Mouse (Mus musculus): Measurements from ENCODE around the gene Galnt3. TPM values are rescaled to one million over a fixed set of nuclear protein-coding genes. Genes with fewer than 3 reads are reported as not detected.

The Galnt3 gene
- total RNA-seq (2021), result under 1 TPM; 0.17 to 0.52 TPM
- long read RNA-seq, experiment 1, partial matches to known transcripts, result 0 of 2 reads
- long read RNA-seq, experiment 1, other reads (novel, unspliced or antisense), result 0 of 2 reads
- long read RNA-seq, experiment 2, result 0 reads

DNA sequence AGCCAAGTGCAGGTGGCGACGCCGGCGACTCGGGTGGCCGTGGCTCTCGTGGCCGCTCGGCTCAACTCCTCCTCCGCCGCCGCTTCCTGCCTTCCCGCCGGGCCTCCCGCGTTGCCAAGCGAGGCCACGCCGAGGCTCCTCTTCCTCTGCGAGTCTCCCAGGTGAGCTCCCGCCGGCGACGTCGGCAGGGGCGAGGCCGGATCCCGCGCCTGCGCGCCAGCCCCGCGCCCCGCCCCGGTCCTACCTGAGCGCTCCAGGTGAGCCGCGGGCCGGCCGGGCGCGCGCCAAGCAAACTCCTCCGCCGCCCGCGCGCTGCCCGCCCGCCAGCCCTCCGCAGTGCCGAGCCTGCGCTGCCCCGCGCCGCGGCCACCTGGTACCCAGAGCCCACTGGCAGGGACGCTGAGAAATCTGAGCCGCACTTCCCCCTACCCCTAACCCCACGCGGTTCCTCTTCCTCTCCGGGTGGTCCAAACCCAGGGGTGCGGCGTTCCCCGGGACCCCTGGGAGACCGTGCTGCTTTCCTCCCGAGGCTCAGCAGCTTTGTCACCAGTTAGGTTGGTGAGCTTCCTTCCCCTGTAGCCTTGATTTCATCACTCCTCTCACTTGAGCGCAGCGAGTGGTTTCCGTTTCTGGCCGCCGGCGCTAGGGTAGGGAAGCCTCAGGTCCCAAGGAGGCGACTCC, at the start of gene Galnt3:
TSS of gene Galnt3 (minus strand) at position 404 of the 681 bp plus-strand sequence.
- DNase-seq (ENCODE audit: low spot score in 2 of 2), result peak; percentile 10 to 26

DNA sequence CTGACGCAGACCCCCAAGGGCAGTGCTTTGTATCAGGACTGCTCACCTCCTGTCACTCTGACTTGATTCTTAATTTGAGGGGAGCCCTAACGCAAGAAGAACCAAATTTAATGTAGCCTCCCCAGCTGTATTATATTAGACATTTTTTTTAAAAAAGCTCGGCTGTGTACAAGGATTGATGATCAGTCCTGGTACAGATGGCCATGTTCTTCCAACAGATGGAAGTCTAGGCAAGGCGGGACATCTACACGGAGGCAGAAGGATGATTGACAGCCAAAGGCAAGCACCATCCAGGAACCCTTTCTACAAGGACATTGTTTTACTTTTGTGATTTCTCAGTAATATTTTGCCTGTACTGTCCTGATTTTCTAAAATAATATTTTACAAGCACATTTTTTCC, 48.3 kb upstream of the Galnt3 start:
- DNase-seq (ENCODE audit: low spot score in 2 of 2), result no peak

- DNase-seq (ENCODE audit: low spot score in 2 of 2), result no peak
Measured at GRCm38 (mm10) chr2:66171643-66172042, 46.8 kb upstream of the Galnt3 start.

- DNase-seq (ENCODE audit: low spot score in 2 of 2), result no peak
Measured at GRCm38 (mm10) chr2:66170721-66171120, 45.9 kb upstream of the Galnt3 start.

- DNase-seq (ENCODE audit: low spot score in 2 of 2), result no peak
Measured at GRCm38 (mm10) chr2:66165025-66165424, 40.2 kb upstream of the Galnt3 start.

DNA sequence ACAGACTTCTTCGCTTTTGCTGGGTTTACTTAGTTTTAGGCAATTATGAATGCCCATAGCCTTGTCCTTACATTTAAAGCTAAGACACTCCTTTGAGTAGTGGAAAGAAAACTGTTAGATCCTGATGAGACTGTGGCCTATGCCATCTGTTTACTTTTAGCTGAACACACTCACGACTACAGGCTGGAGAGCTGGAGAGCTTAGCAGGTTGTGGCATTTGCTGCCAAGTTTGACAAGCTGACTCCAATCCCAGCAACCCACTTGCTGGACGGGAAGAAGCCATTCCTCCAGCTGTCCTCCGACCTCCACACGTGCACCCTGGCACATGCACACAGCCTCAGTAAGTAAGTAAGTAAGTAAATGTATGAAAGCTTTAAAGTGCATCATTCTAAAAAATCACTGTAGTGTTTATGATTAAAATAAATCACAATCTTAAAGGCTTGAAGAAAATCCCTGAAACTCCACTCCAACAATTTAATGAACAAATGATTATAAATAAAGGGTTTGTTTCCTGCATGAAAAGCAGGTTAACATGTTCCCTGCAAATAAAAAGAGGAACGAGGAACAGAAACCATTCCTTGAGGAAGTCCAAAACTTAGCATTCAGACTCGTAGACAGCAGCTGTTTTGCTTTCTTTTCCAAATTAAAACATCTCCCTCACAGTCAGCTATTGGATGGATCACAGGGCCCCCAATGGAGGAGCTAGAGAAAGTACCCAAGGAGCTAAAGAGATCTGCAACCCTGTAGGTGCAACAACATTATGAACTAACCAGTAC, 33.5 kb upstream of the Galnt3 start:
- no peak for DNase-seq (ENCODE audit: low spot score in 2 of 2)

GRCm38 (mm10) chr2:66151436-66151835, 26.6 kb upstream of the Galnt3 start:
- DNase-seq (ENCODE audit: low spot score in 2 of 2), result no peak

GRCm38 (mm10) chr2:66150531-66150930, 25.7 kb upstream of the Galnt3 start:
- no peak for DNase-seq (ENCODE audit: low spot score in 2 of 2)

DNA sequence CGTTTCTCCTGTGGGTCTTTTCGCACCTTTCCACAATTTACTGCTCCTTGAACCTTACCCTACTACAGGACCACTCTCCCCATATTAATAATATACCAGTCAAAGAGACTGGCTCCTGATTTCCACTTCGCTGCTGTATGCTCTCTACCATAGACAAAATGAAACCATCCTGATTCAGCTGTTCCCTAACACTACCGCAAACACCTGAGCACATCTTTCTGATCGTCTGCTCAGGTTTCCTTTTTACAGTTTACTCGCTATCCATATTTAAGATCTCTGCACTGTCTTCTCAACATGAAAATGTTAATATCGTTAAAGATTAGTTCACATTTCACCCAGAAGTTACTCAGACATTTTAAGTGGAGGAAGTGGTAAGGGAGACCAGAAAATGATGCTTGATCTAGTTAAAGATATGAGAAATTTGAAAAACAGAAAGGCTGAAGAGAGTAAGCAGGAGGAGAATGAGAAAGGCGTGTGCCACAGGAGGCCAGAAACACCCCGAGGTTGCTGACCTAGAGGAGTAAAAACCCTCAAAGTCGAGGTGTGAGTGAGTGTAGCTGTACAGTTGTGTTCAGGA, 23.9 kb upstream of the Galnt3 start:
- no peak for DNase-seq (ENCODE audit: low spot score in 2 of 2)

DNA sequence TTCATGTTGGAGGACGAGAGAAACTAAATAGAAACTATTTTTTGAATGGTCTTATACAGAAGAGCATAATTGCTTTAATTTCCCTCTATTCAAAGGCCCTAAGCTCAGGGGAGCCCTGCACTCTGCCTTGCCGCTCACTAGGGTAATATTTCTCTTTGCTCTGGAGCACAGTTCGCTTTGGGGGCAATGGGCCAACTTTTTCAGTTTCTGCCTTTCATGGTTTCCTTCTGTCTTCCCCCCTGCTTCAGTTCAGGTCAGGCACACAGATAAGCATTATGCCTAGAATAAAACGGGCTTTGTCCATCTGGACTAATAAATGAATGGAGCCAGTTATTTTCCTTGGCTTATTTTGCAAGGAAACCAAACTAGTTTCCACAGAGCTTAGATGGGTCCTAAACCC, 21.7 kb upstream of the Galnt3 start:
- peak in 1 of 2 experiments; percentile 13 for DNase-seq (ENCODE audit: low spot score in 2 of 2)

GRCm38 (mm10) chr2:66144770-66145169, 20.0 kb upstream of the Galnt3 start:
- DNase-seq (ENCODE audit: low spot score in 2 of 2), result no peak

- DNase-seq (ENCODE audit: low spot score in 2 of 2), result no peak
Measured at GRCm38 (mm10) chr2:66143284-66143683, 18.5 kb upstream of the Galnt3 start.

DNA sequence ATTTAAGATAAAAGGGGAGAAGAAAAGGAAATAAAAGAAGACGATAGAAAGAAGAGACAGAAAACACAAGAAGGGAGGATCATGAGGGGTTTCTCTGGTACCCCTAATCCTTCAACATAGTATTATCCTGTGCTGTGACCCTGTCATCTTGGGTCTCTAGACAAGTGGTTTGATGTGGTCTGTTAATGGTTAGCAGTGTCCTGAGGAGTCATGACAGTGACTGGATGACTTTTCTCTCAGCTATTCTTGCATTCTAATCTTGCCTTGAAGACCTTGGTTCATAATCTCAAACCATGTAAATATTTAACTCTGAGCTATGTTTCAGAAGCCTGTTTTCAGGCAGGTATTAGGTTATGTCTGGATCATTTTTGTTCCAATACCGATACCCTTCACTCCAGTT, 17.9 kb upstream of the Galnt3 start:
- DNase-seq (ENCODE audit: low spot score in 2 of 2), result no peak

DNA sequence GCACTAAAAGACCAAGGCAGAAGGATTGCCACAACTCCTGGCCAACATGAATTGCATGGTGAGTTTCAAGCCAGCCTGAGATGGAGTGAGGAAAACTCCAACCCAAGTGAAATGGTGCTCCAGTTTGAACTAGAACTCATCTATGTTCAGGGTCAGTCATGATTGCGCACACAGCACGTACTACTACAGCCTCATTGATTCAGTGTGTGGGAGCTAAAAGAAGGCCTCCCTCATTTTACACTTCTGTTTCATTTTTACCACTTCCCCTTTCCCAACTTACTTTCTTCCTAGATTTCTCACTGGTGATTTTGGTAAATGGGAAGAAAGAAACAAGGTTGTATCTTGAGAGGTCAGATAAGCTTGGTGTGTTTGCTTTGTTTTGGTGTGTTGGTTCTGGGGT, 17.5 kb upstream of the Galnt3 start:
- no peak for DNase-seq (ENCODE audit: low spot score in 2 of 2)

GRCm38 (mm10) chr2:66140246-66140645, 15.5 kb upstream of the Galnt3 start:
- DNase-seq (ENCODE audit: low spot score in 2 of 2), result no peak

GRCm38 (mm10) chr2:66131862-66132544, 7.2 kb upstream of the Galnt3 start:
- no peak for DNase-seq (ENCODE audit: low spot score in 2 of 2)

GRCm38 (mm10) chr2:66128941-66129340, 4.1 kb upstream of the Galnt3 start:
- DNase-seq (ENCODE audit: low spot score in 2 of 2), result no peak

GRCm38 (mm10) chr2:66127541-66127940, 2.7 kb upstream of the Galnt3 start:
- no peak for DNase-seq (ENCODE audit: low spot score in 2 of 2)

DNA sequence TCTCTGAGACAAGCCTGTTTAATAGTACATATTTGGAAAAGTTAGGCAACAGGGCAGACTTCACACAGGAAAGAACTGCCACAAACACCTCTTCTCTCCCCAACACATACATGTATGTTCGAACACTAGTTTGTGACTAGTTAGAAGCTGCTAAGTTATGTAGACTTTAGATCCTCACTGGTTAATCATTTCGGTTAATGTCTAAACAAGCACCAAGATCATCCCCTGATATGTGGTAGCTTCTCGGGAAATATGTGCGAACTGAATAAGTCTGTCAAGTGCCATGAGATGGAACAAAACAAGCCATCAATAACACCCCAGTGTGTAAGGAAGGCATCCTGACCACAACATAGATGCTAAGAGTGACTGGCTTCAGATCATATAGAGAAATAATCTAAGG, 2.1 kb upstream of the Galnt3 start:
- no peak for DNase-seq (ENCODE audit: low spot score in 2 of 2)

GRCm38 (mm10) chr2:66123756-66124589, 821 bp downstream of the Galnt3 start:
- peak; percentile 16 to 19 for DNase-seq (ENCODE audit: low spot score in 2 of 2)

DNA sequence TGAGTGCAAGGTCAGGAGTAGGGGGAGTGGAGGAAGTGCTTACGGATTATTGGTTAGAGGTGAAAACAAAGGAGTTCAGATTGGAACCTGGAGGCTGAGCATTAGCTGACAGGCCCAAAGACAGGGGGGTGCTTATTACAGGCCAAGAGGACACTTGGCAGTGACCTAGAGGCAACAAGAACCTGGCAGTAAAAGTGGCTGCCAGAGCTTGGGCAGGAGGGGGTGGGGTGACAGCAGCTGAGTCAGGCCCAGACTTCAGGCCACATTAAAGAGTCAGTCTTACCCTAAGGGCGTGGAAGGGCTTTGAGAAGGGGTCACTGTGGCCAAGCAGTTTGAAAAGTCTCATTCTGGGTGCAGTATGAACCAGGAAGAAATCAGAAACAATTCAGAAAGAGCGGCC, 7.1 kb downstream of the Galnt3 start:
- DNase-seq (ENCODE audit: low spot score in 2 of 2), result no peak
